Mouse (Mus musculus) T-helper 17 cell (primary cell): ENCODE data around the gene Snx1.

Experiments
- in situ Hi-C, 2 experiments: fragments of 300-600 bp; cut with MboI, MseI; formaldehyde crosslinking; loops; 1 replicate in 1 of 2; 2 replicates in 1 of 2; pipeline ENCODE4 v1.15.1; 2025; ENCODE audit warnings: high pct_unique_total_duplicates in 2 of 2

Snx1 gene

GRCm38 (mm10) chr9:66091327-66092231, 34.8 kb downstream of the Snx1 start:
- in situ Hi-C loops: no loop called here

- in situ Hi-C loops: no loop called here
Measured at GRCm38 (mm10) chr9:66090593-66091244, 35.7 kb downstream of the Snx1 start.

- in situ Hi-C loops: no loop called here
Measured at GRCm38 (mm10) chr9:66088411-66088810, 38.0 kb downstream of the Snx1 start.

- in situ Hi-C loops: no loop called here
Measured at GRCm38 (mm10) chr9:66087062-66087461, 39.3 kb downstream of the Snx1 start.

- in situ Hi-C loops: no loop called here
Measured at GRCm38 (mm10) chr9:66084171-66084570, 42.2 kb downstream of the Snx1 start.

- in situ Hi-C loops: no loop called here
Measured at GRCm38 (mm10) chr9:66081999-66082398, 44.4 kb downstream of the Snx1 start.

- in situ Hi-C loops: no loop called here
Measured at GRCm38 (mm10) chr9:66080804-66081459, 45.5 kb downstream of the Snx1 start.

- in situ Hi-C loops: no loop called here
Measured at GRCm38 (mm10) chr9:66078493-66078892, 47.9 kb downstream of the Snx1 start.

GRCm38 (mm10) chr9:66078072-66078471, 48.3 kb downstream of the Snx1 start:
- in situ Hi-C loops: no loop called here

GRCm38 (mm10) chr9:66072754-66073153, 53.6 kb downstream of the Snx1 start:
- in situ Hi-C loops: no loop called here

GRCm38 (mm10) chr9:66070151-66070550, 56.2 kb downstream of the Snx1 start:
- in situ Hi-C loops: no loop called here

GRCm38 (mm10) chr9:66069583-66069982, 56.8 kb downstream of the Snx1 start, which contains the start of gene Snx22:
Snx22 (minus strand) TSS chr9:66069719.
- in situ Hi-C loops: no loop called here

GRCm38 (mm10) chr9:66068971-66069391, 57.4 kb downstream of the Snx1 start:
- in situ Hi-C loops: no loop called here

GRCm38 (mm10) chr9:66068056-66068455, 58.3 kb downstream of the Snx1 start:
- in situ Hi-C loops: no loop called here

- in situ Hi-C loops: no loop called here
Measured at GRCm38 (mm10) chr9:66067542-66067941, 58.8 kb downstream of the Snx1 start.

- in situ Hi-C loops: no loop called here
Measured at GRCm38 (mm10) chr9:66066791-66067190, 59.6 kb downstream of the Snx1 start.

- in situ Hi-C loops: no loop called here
Measured at GRCm38 (mm10) chr9:66064316-66064715, 62.1 kb downstream of the Snx1 start.

GRCm38 (mm10) chr9:66063446-66063845, 62.9 kb downstream of the Snx1 start:
- in situ Hi-C loops: no loop called here

GRCm38 (mm10) chr9:66061656-66062055, 64.7 kb downstream of the Snx1 start:
- in situ Hi-C loops: no loop called here

- in situ Hi-C loops: no loop called here
Measured at GRCm38 (mm10) chr9:66060986-66061385, 65.4 kb downstream of the Snx1 start.

- in situ Hi-C loops: no loop called here
Measured at GRCm38 (mm10) chr9:66060308-66060647, 66.1 kb downstream of the Snx1 start.

GRCm38 (mm10) chr9:66059583-66060307, 66.6 kb downstream of the Snx1 start, which contains the start of gene Ppib:
Ppib (plus strand) TSS chr9:66060222.
- in situ Hi-C loops: no loop called here
